Mouse (Mus musculus) fibroblast of lung, adult 2 months (primary cell): ENCODE results near the gene Scrt2.
"Not testable (repeated sequence)": the region's sequence is repeated elsewhere in the genome, so short reads cannot be mapped to it uniquely, and the experiment has no call there.

Source experiments
- DNase-seq: peaks from one replicate; pipeline ENCODE4 v3.0.0-alpha.2; 2011; ENCODE audit warnings: low read depth

Gene Scrt2

DNA sequence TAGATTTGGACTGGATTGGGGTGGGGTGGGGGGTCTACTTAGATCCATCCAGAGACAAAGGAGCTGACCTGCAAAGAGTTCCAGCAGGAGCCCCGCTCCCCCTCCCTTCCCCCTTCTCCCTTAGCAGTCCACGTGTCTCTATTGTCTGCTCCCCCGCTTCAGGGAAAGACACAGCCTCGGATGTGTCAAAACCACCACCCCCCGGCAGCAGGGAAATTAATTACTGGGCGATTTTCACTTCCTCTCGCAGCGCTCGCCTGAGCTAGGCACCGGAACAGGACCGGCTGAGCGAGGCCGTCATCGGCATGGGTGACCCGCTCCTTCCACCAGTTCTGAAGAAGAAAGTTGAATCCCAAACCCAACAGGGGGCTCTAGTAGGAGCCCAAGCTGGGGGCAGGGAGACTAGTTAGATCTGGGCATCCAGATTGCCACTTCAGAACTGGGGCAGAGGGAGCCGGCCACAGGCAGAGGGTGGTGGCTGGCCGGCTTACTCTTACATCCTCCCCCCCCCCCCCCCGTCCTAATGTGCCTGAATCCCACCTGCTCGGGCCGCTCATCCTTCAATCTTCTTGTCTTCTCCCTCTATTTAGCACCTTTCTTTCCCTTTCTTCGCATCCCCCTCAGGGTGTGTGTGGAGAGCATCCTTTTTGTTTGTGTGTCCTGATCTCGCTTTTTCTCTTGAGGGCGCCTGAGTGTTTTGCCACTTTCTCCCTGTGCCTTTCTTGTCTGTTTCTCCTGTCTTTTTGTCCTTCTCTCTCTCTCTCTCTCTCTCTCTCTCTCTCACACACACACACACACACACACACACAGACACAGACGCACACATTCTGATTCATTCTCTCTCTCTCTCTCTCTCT lies at the start of gene Scrt2:
TSS of gene Scrt2 (plus strand) at position 845 of the 857 bp plus-strand sequence.
- DNase-seq = no peak

DNA sequence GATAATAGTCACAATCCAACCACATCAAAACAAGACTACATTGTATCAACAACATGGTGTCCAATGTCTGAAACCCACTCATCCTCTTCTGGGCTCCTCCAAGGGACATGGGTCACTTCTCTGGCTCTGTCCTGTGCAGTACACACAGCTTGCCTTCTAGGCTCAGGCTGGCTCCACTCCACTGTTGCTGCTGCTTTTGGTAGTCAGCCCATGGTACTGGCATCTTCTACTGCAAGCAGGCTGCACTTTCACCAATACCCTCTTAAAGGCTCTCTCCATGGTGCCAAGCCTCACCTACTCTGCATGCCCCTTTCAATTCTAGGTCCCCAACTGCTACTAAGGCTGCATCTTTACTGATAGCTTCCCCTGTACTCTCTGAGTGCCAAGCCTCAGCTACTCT lies 41.2 kb upstream of the Scrt2 start:
- DNase-seq = no peak

DNA sequence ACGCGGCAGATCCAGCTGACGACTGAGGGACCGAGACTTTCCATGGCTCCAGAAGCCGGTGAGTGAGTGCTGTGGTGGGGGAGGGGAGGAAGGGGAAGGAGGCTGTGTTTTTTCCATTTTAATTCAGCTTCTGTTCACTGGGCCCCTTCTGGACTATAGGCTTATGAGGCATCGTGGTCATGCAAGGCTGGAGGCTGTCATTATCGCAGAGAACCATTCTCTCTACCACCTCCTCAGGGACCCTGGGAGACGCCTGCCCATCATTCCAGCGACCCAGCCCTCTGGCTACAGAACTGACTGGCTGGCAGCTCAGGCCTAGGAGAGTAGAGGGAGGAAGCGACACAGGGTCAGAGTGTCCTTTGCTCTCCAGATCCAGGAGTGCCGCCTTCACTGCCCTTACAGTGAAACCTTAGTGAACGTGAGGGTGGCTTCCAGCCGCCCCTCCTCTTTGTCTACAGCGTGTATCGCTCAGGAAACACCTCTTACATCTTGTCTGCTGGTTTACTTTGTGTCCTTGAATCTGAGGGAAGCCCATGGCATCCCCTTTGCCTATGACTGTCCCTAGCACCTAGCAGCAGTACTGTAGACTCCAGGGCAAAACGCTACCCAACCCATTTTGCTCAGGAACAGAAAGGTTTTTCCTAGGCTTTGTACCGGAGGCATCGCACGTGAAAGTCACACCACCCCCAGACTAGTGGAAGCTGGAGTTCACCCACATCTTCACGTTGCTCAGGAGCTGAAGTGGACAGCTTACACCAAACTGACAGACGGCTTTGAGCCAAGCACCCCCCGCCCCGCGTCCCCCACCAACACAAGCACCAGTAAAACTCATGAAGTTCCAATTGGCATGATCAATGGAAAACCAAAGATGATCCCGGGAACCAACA lies 34.0 kb upstream of the Scrt2 start:
- DNase-seq = no peak

DNA sequence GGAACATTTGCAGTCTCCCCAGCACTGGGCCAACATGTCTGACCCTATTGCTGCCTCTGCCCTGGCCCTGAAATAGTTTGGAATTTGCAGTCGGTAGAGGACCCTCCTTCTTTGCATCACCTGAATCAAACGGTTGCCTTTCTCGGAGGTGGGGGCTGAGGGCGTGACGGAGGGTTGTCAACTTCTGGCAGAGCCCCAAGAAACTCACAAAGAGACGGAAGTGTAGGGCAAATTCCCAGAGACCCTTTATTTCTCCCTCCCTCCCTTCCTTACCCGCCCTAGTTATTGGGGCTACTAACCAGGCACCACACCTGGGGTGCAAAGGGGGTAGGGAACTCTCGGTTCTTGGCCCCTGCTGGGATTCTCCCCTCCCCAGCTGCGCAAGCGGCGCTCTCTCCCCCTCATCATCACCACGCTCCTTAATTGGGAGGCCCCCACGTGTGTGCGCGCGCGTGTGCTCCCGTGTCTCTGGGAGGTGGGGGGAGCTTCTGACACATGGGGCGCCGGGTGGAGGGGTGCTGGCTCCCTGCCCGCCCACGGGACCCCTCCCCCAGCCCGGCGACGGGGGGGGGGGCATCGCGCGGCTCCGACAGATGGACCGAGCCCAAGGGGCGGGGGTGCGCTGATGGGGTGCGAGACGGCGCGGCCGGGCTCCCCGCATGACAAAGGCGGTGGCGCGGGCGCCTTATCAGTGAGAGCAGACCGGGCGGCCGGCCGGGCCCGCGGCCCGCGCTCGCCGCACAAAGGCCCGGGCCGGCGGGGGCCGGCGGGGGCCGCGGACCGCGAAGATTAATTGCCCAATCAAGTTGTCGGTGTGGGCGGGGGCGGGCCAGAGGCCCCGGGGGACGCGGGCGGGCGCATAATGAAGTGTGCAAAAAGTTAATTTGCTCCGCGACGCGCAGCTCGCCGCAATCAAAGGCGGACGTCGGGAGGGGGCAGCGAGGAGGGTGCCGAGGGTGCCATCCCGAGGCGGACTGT lies 33.0 kb upstream of the Scrt2 start:
- DNase-seq = no peak

DNA sequence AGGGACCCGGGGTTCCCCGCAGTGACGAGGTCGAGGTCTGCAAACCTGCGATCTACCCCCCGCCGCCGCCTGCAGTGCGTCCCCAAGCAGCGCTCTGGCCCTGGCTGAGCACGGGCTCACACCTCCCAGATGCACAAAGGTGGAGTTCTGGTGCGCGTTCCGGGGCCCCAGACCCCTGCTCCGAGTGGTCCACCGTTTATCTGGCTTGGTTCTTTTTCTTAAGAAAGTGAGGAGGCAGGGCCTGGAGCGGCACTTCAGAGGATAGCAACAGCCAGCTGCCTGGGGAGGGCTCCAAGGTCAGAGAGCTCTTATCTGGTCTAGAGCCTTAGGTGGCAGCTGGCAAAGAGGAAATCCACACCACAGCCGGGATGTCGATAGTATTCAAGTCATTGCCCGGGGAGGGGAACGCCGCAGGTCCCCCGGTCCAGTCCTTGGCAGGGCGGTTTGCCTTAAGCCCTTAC lies 32.3 kb upstream of the Scrt2 start:
- no peak for DNase-seq

DNA sequence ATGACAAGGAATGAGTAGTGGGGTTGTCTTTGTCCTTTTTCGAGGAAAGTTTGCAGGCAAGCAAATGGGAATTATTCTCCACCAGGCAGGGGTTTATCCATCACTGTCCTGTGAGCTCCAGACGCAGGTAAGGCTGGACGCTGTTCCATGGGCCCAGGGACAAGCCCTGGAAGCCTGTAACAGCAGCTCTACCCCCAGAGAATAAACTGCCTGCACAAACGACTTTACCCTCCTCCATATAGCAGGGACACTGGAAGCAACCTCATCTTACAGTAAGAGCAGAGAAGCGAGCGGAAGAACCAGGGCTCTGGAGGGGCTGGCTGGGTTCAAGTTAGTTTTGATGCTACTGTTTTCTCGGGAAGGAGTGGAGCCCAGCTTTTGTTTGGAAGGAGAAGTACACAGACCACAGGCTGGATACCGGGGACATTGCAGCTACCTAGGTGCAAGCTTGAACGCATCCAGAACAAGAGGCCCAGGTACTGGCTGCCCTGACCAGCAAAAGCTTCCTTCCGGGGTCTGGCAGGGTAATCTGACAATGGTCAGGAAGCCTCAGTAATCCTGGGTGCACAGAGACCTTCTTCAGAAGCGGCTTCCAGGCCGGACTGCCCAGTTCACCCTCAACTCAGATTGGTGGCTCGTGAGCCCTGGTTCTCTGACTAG lies 31.6 kb upstream of the Scrt2 start:
- no peak for DNase-seq

DNA sequence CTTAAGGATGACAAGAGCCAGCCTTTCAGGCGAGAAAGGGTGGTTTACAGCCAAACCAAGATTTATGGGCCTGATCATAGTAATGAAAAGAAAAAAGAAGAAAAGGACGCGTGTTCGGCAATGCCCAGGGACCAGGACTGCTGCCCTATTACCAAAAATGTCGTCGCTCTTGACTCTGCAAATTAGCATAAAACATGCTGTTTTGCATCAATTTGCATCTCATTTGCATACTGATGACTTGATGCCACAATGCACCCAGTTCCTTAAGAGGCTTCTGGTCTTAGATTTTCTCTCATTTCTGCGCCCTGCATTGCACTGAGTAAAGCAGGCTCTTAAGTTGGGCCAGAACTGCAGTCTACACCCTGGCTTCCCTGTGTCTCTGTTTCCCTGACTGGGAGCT lies 31.0 kb upstream of the Scrt2 start:
- DNase-seq = no peak

DNA sequence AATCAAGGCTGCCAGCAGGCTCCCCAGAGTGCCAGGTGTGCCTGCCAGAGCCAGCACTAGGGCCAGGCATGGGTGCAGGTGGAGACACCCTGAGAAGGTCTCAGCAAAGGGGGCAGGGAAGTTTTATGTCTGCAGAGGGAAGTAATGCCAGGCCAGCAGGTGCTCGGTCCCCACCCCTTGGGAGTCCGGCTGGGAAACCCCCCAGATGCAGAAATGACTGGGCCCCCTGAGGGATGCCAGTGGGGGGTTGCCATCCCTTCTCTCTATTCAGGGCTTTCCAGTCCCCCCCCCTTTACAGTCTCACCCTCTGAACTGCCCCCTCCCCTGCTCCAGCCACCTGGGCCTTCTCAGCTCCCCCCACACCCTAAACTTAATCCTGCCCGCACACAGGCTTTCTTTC lies 29.3 kb upstream of the Scrt2 start:
- DNase-seq = no peak

DNA sequence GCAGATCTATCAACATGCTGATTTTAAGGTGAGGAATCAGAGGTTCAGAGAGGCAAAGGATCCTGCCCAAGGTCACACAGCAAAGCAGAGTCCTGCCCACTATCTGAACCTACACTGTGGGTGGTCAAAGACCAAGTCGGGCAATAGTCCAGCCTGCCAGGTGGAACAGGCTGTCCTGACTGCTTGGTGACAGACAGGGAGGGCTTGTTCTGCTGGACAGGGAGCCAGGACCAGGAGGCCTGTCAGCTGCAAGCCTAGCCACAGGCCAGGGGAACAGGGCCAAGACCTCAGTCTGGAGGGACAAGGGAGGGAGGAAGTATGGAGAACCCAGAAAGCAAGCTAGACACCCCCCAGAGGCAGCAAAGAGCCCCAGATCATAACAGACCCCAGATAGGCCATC lies 25.9 kb upstream of the Scrt2 start:
- no peak for DNase-seq

DNA sequence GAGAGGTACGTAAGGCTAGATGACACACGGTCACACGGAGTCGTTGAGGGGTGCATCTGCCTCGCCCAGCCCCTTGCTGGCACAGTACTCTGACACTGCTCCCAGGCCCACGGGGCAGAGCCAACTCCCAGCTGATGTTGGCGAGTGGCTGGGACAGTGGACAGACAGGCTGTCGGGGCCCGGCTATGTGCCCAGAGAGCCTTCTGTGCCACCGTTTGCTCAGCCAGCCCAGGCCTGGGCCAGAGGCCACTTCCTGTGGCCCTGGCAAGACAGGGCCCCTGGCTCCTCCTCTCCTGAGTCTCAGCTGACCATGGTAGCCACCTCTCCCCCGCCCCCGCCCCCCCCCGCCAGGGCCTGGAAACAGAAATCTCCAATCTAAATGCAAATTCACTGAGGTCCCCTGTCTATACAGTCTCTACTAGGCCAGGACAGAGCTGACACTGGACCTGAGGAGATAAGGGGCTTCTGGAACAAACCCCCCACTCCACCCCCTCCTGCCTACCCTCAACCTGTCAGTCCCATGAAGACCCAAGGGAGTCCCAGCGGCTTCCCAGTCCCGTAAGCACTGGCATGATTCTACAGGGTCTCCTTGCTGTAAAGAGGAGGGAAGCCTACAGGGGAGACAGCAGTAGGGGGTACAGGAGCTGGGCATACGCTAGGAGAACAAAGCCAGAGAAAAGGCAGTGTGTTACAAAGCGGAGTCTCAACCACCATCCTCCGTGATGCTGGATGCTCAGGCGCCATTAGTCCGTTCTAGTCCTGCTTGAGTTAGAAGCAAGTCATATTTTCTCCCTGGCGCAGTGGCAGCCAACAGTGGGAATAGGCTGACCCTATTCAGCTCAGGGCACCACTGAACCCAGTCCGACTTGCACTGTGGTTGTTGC lies 24.7 kb upstream of the Scrt2 start:
- no peak for DNase-seq

DNA sequence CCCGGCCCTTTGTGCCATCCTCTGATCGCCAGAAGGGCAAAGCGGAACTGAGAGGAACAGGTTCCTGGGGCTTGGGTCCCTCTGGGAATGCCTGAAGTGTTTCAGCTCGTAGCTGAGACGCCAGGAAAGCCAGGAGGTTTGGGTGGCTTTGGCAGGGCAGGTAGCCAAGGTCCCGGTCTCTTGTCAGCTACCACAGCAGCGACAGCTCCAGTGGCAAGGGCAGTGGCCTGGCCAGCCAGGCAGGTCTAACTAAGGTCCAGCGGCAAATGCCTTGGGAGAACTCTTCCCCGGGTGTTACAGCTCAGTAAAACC lies 24.1 kb upstream of the Scrt2 start:
- DNase-seq = no peak

DNA sequence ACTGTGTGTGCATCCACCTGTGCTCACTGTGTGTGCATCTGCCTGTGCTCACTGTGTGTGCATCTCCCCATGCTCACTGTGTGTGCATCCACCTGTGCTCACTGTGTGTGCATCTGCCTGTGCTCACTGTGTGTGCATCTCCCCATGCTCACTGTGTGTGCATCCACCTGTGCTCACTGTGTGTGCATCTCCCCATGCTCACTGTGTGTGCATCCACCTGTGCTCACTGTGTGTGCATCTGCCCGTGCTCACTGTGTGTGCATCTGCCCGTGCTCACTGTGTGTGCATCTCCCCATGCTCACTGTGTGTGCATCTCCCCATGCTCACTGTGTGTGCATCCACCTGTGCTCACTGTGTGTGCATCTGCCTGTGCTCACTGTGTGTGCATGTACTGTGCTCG lies 18.5 kb upstream of the Scrt2 start:
- DNase-seq = not testable (repeated sequence)

DNA sequence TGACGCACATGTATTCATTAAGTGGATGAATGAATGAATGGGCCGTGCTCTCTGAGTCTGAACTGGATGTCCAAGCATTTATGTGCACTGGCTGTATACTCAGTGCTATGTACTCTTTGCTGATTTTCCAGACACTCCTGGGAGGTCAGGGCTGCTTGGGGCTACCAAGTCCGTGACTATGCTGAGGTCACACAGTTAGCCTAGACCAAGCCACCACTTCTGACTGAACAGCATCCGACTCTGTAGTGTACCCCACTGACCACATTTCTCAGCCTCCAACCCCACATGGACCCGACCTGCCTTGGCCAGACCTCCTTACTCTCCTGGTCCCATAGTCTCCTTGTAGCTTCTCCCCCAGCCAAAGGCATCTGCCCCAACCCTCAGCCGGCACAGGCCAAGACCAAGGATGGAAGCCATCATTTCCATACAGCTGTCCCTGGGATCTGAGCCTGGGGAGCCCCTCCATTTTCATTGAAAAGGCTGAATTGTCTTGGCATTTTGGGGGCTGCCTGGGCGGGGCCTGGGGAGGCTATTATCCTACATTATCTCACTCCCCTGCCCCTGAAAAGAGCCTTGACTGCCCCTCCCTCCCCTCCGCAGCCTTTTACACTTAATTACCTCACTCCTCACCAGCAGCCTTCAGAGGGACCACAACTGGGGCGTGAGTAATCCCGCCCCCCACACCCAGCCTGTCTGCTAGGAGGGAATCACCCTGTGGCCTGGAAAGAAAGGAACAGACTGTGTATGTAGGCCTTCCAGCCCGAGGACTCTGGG lies 12.5 kb upstream of the Scrt2 start:
- no peak for DNase-seq

DNA sequence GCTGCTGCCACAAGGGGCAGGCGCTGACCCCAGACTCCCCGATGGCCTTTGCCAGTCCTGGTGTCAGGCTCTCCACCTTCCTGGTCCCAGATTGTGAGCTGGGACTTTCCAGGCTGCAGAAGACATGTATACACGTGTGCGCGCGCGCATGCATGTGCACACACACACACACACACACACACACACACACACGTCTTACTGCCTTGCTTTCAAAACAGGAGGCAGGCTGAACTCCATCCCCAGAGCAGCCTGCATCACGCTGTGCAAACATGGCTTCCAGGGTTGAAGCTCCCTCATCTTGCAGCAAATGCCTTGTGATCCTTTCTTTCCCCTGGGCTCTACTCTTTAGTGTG lies 11.9 kb upstream of the Scrt2 start:
- DNase-seq = no peak

DNA sequence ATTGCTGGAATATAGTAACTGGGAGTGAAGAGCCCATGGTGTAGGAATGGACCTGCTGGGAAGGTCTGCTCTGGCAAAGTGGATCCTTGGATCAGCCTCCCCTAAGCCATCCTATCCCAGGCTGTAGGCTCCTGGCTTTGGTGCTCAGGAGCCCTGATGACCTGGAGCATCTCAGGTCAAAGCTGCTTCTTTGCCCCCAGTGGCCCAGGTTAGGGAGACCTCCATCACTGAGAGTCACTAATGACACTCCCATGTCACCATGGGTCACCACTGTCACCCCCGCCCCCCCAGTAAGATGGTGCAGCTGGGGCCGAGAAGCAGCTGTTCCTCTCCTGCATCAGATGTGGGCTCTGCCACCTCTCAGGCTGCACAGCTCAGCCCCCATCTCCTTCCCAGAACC lies 11.4 kb upstream of the Scrt2 start:
- no peak for DNase-seq

DNA sequence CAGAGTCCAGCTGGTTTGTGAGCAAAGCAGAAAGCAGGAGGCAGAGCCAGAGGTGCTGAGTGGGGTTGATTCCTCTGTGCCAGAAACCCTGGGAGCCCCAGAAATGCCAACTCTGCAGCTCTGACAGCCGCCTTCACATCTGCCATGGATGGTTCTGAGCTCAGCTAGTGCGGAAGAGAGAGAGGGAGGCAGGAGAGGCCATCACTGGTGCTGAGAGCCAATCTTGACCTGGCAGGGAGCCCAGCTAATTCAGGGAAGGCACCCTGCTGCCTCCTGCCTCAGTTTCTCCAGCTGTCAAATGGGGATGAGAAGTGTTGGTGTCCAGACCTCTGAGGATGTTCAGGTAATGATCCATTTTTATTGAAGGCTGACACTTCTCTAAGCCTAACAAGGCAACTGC lies 6.8 kb upstream of the Scrt2 start:
- DNase-seq = no peak

DNA sequence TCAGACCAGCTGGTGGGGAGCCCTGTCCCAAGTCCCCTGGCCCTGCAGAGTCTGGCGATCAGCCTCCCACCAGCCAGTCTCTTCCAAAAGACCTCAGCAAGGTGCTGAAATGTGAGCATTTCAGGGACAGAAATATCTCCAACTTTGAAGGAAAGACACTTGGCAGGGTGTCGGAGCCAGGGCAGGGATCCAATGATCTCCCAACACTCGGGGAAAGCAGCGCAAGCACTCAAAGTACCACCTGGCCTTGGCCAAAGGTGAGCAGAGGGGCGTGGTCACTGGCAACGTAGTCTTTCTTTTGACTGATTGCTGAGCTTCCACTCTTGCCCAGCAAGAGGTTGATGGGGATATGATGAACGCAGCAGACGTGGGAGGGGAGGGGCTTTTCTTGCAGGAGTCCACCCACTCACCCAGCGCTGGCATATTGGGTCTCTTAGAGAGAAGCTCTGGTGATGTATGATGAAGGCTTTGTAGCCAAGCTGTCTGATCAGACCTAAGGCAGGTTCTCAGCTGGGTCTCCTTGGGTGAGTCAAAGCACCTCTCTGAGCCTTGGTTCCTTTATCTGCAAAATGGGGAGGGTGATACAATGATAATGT lies 5.9 kb upstream of the Scrt2 start:
- DNase-seq = no peak

DNA sequence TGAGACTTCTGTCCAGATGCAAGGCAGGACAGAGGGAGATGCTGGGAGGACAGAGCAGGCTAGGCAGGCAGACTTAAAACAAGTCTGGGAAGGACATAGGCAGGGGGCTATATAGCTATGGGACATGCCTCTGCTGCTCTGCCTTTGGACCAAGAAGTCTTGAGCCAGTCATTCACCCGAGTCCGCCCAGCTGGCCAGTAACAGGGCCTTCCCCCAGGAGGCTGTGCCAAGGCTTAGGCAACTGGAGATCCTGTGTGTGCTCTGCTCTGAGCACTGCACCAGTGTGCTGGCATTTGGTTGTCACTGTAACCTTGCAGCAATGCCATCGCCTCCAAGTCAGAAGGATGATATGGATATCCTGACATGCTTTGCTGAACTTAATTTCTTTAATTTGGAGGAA lies 4.0 kb upstream of the Scrt2 start:
- DNase-seq = no peak

DNA sequence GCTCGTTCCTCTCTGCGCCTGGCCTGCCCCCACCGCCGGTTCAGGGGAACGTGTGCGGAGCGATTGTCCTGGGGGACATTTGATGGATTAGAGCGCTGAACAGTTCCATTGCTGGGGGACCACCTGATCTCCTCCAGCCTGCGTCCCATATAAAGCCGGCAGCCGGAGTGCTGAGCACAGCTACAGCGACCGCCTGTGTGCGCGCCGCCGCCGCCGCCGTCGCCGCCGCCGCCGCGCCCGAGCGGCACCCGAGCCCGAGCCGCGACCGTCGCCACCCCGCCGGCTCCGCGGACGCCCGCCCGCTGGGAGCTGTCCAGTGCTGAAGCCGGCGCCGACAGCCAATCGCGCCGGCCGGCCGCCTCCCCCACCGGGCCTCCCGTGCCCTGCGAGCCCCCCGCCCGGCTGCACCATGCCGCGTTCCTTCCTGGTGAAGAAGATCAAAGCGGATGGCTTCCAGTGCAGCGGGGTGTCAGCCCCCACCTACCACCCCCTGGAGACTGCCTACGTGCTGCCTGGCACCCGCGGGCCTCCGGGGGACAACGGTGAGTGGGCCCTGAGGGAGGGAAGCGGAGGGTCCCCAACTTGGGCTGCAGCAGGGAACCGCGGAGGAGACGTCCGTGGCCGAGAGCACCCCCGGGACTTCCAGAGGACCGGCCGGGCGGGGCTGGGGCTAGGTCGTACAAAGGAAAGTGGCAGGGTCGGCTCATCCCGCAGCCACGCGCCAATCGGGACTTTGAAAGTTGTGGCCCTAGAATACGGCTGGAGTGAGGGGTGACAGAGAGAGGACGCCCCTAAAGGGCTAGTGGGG lies 516 bp downstream of the Scrt2 start:
- DNase-seq = no peak
